Mouse (Mus musculus): ENCODE data around the gene Mast1.

- TF ChIP-seq CTCF (IDR thresholded peaks at IDR 0.05; ENCODE audit: low read depth, low read length) (no peak), POLR2A (IDR thresholded peaks at IDR 0.05; ENCODE audit: borderline replicate concordance, low read depth, low read length) (no peak)
Observed at GRCm38 (mm10) chr8:84884728-84885127, 52.4 kb downstream of the Mast1 start.
